Mouse (Mus musculus) right cerebral cortex, postnatal 10 days (tissue): ENCODE data around the gene Cutal.
"Not testable (repeated sequence)": the region's sequence is repeated elsewhere in the genome, so short reads cannot be mapped to it uniquely, and the experiment has no call there.

Experiments
- DNase-seq, 2 experiments: peaks; one replicate each; pipeline ENCODE4 v3.0.0; 2021; ENCODE audit warnings: low spot score in 2 of 2

Gene Cutal

DNA sequence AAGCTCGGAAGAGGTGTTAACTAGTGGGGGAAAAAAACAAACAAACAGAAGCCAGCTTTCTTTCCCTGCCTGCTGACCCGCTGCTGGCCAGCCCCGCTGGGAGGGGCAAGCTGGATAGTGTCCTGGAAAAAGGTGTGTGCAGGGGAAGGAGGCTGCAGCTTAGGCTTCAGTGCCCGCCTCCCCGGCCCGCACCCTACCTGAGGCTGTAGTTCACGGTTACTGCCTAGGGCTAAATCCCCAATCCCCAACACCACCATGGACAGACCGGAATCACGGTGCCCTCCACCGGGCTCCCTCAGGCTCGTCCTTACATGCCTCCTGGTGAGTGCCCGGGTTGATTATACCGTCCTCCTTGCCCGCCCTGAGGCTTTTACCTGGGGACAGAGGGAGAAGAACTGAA is at the start of gene Cutal:
Gene Cutal (plus strand): TSS at position 126 of the 400 bp plus-strand sequence.
- DNase-seq = no peak

DNA sequence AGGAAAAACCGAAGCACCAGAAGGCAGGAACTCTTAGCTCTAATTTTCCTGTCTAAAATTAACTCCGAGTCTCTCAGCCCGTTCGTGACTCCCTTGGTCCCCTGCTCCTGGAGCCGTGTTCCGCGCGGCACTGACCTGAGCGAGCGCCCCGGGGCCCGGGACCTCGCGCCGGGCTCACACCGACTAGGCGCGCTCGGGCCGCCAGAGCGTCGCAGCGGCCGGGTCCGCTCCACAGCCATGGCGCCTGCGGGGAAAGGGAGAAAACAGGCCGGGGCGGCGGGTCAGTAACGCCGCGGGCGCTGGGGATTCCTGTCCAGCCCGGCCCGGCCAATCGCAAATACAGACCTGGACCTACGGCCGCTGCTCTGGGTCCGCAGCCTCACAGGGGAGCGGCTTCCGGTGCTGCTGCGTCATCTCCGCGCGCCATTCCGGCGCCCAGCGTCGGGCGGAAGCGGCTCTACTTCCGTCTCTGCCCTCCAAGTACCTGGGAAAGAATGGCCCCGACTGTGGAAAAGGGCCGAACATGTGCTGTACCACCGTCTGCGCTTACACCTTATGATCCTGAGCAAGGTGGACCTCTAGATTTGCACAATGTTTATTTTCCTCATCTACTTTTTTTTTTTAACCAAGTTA is 48.3 kb upstream of the Cutal start, which contains the start of gene Fbxw2:
Gene Fbxw2 (minus strand): TSS at position 485 of the 633 bp plus-strand sequence.
- DNase-seq = peak; percentile 95 to 96

DNA sequence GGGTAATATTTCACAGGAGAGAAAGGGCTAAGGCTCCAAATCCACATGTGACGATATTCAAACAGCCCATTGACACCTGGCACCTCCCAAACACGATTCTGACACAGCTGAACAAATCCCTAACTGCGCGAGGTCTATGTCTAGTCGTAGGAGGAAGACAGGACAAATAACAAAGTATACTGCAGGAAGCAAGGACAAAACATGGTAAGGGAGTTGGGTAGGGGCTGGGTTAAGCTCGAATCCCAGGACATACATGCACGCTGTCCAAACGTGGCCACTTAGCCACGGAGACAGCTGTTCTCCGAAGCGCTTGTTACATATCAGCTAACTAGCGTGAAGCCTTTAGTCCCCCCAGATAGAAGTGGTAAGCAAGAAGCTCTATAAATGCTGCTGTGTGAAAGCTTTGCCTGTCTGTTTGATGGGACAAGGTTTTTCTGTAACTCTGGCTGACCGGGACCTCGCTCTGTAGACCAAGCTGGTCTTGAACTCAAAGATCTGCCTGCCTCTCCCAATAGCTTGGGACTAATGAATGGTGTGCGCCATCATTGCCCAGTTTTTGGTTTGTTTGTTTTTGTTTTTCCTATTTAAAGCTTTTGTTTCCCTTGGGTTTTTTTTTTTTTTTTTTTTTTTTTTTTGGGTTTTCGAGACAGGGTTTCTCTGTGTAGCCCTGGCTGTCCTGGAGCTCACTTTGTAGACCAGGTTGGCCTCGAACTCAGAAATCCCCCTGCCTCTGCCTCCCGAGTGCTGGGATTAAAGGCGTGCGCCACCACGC is 47.5 kb upstream of the Cutal start:
- DNase-seq = no peak

DNA sequence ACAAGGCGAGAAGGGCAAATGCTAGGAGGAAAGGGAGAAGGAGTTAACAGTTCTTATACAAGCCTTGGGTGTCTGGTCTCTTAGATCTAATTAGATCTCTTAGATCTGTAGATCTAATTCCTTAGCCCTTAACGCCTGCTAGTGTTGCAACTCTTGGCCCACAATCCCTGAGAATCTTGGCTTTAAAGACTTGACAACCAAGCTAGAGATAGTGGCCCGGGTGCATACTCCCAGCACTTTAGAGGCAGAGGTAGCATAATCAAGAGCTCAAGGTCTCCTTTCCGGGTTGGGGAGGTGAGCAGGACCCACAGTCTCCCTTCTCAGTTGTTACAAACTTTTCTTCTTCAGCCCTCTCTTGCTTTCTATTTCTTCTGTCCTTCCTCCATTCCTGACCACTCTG is 46.6 kb upstream of the Cutal start:
- no peak for DNase-seq

DNA sequence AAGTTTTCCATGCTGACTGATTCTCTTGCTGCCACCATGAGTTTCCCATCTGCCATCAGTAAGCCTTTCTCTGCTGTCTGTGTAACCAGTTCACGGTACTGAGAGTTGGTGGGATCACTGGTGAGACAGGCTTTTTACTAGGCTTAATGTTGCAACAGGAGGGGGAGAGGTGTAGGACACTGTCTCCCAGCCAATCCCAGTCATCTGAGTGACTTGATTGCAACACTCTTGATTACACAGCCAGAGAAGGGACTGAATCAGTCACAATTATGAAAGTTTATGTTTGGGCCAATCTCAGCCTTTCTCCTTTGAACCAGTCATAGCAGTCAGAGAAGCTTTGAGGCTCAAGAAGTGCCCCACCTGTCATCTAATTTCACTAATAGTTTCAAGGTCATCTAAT is 46.2 kb upstream of the Cutal start:
- DNase-seq = no peak

DNA sequence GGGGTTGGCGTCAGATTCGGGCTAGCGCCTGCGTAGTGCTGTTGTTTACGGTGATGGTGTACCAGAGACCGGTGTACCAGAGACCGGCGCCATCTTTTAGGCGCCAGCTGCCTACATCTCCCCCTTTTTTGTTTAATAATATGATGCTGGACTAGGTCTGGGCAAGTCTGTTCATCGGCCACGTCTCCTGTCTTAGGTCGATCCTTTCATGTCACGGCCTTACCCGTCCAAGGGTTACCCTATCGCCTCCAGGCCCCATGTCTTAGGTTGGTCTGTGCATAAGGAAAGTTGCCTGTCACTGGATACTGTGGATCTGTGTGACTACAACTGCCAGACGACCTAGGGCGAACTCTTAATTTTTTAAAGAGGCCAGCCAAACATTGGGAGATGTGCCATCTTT is 44.1 kb upstream of the Cutal start:
- DNase-seq = not testable (repeated sequence)

DNA sequence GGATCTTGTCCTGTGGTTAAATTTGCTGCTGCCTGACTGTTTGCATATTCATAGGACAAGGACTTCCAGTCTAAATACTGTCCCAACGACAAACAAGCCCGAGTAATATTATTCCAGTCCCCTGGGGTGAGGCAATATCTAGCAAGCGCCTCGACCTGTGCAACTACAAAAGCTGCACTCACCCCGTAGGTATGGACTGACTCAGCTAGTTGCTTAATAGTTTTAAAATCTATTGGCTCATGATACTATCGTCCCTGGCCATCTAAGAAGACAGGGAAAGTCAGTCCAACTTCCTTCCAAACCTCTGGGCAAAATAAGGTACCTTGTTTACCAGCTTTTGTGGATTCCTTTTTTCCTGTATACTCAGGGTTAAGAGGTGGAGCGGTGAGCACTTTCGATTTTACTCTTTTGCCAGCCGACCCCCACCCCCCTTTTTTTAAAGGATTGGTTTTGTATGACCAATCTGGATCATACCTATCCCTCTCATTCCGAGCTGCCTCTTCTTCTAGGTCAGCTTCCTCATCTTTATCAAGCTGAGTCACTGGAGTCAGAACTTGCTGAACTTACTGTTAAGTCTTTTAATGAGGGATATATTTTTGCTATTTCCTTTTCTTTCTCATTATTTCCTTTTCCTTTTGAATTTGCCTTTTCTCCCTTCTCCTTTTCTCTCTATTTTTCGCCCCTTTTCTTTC is 41.3 kb upstream of the Cutal start, which contains the start of gene Gm34653:
Gene Gm34653 (plus strand): TSS at position 242 of the 692 bp plus-strand sequence.
- not testable (repeated sequence) for DNase-seq

DNA sequence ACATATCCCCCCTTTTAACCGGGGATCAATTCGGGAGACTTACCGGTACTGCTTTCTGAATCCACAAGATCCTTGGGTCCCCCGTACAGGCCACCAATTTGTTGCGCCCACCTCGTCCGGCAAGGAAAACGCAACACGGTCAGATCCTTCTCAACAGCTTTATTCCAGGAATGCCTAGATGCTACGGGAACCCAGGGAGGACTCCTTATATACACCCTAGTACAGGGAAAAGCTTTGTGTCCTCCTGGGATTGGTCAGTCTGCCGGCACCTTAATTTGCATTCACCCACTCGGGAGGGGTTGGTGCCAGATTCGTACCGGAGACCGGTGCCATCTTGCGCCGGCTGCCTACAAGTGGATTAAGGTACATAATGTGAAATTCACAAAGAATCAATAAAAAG is 40.6 kb upstream of the Cutal start:
- no peak for DNase-seq

DNA sequence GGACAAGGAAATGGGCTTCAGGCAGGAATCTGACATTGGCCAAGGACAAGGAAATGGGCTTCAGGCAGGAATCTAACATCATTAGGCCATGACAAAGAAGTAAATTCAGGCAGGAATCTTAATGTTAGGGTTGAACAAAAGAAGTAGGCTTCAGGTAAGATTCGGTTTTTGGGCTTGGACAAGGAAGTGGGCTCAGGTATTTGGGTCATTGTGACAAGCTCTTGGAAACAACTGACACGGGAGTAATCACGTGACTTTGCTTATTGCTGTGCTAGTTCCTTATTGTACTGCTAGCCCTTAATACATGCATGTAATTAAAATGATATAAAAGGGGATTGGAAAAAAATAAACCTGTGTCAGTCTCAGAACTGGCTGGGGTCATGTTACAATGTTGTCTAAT is 38.5 kb upstream of the Cutal start:
- DNase-seq = no peak

DNA sequence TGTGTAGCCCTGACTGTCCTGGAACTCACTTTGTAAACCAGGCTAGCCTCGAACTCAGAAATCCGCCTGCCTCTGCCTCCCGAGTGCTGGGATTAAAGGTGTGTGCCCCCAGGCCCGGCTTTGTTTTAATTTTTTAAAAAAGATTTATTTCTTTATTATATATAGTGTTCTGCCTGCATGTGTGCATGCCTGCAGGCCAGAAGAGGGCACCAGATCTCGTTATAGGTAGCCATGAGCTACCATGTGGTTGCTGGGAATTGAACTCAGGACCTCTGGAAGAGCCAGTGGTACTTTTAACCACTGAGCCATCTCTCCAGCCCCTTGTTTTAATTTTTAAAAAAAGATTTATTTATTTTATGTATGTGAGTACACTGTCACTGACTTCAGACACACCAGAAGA is 34.1 kb upstream of the Cutal start:
- not testable (repeated sequence) for DNase-seq

DNA sequence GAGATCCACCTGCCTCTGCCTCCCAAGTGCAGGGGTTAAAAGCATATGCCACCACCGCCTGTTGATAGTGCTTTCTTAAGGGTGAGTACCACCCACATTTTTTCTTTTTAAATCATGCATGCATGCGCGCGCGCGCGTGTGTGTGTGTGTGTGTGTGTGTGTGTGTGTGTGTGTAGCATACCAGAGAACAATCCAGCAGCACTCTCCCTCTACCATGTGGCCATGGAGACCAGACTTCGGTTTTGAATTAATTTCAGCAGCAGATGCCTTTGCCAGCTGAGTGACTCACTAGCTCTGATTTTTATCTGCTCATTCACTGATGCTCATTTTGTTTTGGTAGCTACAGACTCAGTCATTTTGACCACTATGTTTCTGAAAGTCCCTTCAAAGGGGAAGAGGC is 32.5 kb upstream of the Cutal start:
- peak; percentile 70 to 80 for DNase-seq

DNA sequence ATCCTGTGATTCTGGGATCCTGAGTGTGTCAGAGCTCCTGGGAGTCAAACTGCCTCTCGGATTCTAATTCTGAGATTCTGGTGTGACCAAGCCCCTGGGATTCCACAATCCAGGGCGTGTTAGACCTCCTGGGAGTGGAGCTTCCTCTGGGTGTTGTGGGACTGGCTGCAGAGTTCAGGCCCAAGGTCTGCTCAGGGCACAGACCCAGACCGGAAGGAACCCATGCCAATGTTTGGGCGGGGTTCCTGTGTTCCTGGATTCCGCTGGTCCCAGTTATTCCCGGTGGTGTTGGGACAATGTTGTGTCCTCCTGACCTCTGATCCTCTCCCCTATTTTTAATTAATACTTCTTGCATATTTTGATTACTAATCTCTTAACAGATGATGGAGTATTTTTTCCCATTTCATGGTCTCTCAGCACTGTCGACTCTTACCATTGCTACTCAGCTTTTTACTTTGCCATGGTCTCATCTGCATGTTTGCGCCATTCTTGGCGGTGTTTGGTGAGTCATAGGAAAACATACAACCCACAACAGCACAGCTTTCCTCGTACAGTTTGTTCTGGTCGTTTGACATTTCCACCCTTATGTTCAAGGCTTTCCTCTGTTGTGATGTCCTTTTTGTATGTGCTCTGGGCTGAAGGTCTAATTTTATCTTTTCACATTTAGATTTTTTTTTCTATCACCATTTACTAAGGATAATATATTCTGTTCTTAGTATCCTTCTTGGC is 30.8 kb upstream of the Cutal start:
- DNase-seq = no peak

DNA sequence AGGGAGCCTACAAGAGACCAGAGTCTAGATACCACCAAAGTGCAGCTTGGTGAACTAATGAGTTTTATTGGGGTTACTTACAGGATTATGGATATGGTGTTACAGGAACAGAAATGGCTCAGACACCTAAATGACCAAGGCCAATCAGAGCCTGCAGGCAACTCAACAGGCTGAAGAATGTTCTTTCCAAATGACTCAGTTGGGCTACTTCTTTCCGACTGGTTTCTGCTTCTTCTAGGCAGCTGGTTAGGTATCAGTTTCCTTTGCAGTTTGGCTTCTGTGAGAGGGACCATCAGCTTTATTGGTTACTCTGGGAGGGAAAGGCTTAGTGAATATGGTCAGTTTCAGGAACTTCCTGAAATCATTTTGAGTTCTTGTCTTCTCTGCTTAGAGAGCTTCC is 26.5 kb upstream of the Cutal start:
- no peak for DNase-seq

DNA sequence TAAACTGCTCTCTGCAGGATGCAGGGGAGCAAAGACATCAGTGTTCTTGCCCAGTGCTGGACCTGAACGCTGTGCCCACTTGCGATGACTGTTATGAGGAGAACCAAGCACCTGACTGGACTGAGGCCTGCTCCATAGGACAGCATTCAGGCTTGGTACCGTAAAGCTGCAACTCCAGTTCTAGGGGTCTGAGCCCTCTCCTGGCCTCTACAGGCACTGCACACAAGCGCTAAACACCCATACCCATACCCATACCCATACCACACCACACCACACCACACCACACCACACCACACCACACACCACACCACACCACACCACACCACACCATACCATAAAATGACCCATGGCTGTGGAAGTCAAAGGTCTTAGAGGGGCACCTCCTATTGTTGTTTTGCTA is 18.9 kb upstream of the Cutal start:
- no peak for DNase-seq

DNA sequence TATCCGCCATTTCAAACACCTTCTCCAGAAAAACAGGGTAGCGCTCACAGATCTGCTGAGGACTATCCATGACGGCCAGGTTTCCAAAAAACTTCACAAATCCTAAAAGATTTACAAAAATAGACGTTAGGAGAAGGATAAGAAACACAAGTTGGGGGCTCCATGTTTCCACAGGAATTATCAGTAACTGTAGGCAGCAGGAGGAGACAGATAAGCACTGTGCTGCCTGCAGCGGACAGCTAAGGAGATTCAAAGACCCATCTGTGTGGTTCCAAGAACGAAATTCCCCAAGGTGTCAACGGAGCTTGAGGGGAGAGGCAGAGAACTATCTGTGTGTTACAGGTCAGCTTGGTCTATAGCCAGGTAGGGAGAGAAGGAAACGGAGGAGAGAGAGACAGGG is 16.5 kb upstream of the Cutal start:
- DNase-seq = no peak

DNA sequence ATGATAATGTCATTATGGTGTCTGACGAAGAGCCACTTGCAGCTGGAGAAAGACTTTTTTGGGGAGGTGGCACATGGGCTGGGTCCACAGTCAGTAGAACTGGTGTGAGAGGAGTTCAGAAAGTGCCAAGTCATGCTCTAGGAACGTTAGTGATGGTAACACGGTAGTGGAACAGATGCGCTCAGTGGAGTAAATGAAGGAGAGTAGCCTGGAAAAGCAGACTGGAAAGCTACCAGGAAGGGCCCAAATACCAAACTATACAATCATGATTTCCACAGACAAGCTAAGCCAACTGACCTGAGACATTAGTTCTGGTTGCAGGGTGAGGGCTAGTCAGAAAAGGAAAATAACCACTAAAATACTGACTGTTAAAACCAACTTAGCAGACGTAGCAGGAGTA is 4.5 kb upstream of the Cutal start:
- no peak for DNase-seq

DNA sequence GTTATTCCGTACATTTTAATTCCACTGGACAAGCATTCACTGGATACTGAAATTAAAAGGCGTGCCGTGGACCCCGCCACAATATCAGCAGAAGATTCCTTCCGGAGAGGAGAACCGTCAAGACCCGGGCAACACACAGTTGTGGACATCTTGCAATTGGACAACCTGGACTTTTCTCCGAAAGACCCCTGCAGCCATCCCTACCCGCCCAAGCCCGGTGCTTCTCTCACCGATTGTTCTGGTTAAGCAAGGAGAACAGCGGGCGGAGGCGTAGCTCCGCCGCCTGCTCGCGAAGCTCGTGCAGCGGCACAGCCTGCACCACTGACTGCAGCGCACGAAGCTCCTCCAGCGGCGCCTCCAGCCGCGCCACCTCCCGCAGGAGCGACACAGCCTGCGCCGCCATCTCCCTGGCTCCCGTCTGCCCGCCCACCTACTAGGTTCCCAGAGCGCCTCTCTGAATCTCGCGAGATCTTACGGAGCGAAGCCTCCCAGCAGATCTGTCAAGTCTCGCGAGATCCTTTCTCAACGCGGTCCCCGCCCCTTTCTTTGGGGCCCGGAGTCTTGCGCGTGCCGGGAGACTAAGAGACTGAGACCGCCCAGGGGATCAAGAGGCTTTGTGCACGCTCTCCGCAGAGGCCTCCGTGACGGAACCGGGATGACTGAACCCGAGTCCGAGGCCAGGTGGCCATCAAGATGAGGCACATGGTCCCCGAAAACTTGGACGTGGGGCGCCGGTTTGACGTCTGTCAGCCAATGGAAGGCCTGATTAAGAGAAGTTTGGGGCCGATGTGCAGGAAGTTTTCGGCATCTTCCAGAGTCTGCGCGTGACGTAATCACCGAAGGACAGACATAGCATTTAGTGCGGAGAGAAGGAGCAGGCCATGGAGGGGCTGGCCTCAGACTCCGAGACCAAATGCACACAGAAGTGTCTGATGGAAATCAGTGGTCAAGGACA is 3.4 kb upstream of the Cutal start:
- peak; percentile 96 to 97 for DNase-seq

DNA sequence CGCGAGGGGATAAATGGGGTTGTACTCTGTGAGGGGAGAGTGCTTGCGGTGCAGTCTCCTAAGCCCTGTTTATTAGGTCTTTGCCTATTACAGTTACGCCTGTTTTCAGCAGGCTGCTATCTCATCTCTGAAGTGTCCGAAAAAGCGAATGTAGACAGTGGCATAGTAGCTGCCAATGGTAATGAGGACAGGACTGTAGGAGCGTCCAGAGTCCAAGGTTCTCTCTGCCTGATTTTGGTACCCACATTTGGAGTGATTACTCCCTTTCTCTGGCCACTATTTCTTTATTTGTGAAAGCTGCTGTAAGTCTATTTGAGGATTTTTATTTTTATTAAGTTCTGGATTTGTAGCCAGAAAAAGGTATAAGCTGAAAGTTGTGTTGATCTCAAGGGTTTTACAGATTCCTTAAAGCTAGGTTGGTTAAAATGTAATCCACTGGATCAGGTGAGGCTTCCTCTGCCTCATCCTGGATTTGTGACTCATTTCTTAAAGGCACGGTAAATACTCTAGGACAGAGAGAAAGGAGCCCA is 685 bp downstream of the Cutal start, which contains the start of gene Psmd5:
Gene Psmd5 (minus strand): TSS at position 153 of the 530 bp plus-strand sequence.
- no peak for DNase-seq

DNA sequence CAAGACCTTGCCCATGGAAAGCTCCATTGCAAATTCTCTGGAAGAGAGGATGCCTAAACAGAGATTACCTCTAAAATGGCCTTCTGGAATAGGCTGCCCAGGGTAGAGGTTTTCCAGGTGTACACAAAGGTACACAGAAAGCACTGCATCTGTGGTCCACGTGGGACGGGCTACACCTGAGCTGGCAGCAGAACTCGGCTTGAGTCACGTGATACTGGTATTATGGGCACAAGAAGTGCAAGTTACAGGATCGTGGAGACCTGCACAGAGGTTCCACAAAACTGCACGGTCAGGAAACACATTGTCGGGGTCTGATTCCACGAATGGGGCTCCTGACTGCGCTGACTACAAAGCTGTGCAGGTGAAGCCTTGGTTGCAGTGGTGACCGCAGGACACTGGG is 5.9 kb downstream of the Cutal start:
- DNase-seq = no peak

DNA sequence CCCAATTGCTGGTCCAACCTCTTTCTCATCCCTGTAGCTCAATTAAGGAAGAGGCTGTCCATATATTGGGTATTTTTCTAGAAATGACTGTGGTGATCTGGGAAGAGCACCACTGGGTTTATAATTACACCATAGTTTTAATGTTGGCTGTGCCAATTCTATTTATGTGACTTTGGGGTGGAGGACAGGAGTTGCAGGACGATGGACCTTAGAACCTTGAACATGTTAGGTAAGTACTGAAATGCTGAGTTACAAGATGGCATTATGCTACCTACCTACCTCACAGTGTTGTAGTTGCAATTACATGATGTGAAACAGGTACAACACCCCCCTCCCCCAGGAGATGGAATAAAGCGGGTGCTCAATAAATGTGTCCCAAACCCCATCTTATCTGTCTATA is 8.6 kb downstream of the Cutal start:
- no peak for DNase-seq

DNA sequence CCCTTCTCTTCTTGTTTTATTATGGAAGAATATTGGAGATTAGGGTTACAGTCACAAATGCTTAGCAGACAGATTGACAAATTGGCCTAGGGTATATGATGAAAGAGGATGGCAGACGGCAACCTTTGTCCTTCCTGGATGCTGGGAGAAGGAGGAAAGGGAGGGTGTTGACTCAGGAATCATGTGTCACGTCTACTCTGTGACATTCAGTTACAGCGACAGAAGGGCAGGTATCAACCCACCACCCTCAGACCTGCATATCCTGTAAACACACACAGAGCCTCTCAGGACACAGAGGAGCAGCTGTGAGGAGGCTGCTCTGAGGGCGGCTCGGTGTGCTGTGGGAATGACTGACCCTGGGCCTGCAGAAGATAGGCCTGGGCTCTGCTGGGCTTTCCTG is 9.0 kb downstream of the Cutal start:
- no peak for DNase-seq
